Mouse (Mus musculus): ENCODE data around the gene D10Wsu102e. TPM values are rescaled to one million over a fixed set of nuclear protein-coding genes. Genes with fewer than 3 reads are reported as not detected.
A peak's percentile ranks its signal among the peaks of the same experiment; 100 is the strongest.

Gene D10Wsu102e
- total and polyA plus RNA-seq, 2 experiments from 2014 or later, result 0.59 to 2.4 TPM

DNA sequence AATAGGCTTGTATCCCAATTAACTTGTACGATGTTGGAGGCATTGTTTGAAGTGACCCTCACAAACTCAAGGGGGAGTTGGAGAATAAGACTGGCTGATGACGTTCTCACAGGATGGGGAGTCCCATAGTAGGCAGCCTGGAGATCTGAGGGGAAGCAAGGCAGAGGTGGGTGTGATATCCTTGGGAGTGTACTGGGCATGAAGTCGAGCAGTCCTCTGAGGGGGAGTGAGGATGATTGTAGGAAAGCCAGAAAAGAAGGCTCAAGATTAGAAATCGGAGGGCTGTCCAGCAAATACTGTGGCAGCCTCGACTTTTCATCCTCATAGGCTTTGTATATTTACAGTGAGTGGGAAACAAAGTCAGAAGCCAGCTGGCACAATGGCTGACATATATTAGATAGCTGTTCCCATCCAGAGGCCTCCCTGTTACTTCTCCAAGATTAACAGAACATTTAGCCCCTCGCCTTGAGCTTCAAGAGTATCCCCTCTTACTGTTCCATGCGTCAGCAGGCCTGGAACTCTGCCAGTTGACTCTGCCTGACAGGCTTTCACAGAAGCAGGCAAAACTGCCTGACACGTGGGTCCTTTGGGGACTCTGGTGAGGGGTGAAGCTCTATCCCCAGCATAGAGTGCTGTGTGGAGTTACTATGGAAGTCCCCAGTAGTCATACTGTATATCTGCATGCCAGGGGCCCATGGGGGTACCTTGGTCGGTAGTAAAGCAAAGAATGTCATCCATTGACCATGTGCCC lies 18.2 kb downstream of the D10Wsu102e start:
- no peak for TF ChIP-seq CTCF (IDR thresholded peaks at IDR 0.05)
- H3K9me3 ChIP-seq (ENCODE audit: low read length), result no peaks in the 10 kb centered on the region
- no peaks in the 10 kb centered on the region for H3K27me3 ChIP-seq (ENCODE audit: insufficient read depth, low read length)
- ATAC-seq (ENCODE audit: low FRiP score), result no peak
- H3K27ac ChIP-seq (ENCODE audit: low read depth, low read length), result no peak overlapping the region
- no peaks in the 10 kb centered on the region for H3K4me1 ChIP-seq (ENCODE audit: insufficient read depth, low read length)
- H3K36me3 ChIP-seq (ENCODE audit: insufficient read depth, low read length), result peaks cover 10% of the 10 kb centered on the region
- H3K4me2 ChIP-seq (ENCODE audit: low read depth, low read length, poor library complexity, severe bottlenecking), result no peak overlapping the region
- no peak overlapping the region for H3K4me3 ChIP-seq (ENCODE audit: low read depth, low read length)
- peak; percentile 61 for DNase-seq (ENCODE audit: low spot score)
- WGBS, result 81% methylated on average over 9 of the region's 9 CpGs
- no peak overlapping the region for H3K9ac ChIP-seq (replicated peaks; ENCODE audit: low read length, poor library complexity, severe bottlenecking)

DNA sequence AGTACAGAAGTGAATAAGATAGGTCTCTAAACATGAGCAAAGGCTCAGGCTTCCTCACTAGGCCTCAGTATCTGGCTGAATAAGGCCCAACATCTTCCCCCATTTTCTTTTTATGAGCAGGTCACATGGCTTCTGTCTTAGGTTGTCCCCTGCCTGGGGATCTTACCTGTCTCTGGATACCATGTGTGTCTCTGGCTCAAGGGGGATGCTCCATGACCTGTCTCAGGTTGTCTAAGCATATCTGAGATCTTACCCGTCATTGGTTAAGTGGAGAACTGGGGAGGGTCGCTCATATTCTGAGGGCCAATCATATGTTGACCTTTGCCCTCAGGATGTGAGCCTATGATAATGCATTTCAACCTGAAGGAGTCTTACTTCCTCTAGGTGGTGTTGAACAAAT lies 20.5 kb downstream of the D10Wsu102e start:
- Histone ChIP-seq H3K27me3 (ENCODE audit: insufficient read depth, low read length) (no peaks in the 10 kb centered on the region), H3K27ac (ENCODE audit: low read depth, low read length) (no peak overlapping the region), H3K9ac (replicated peaks; ENCODE audit: low read length, poor library complexity, severe bottlenecking) (no peak overlapping the region), H3K9me3 (ENCODE audit: low read length) (no peaks in the 10 kb centered on the region), H3K4me3 (ENCODE audit: low read depth, low read length) (no peak overlapping the region), H3K36me3 (ENCODE audit: insufficient read depth, low read length) (no peaks in the 10 kb centered on the region; the same call in 1 of the 2 replicates), H3K4me2 (ENCODE audit: low read depth, low read length, poor library complexity, severe bottlenecking) (no peak overlapping the region), H3K4me1 (ENCODE audit: insufficient read depth, low read length) (no peaks in the 10 kb centered on the region)
- ATAC-seq (ENCODE audit: low FRiP score) (no peak), DNase-seq (ENCODE audit: low spot score) (no peak)
- WGBS, result 97% methylated on average over 2 of the region's 2 CpGs
- no peak for TF ChIP-seq CTCF (IDR thresholded peaks at IDR 0.05)

- H3K4me2 ChIP-seq (ENCODE audit: low read depth, low read length, poor library complexity, severe bottlenecking), result no peak overlapping the region
- TF ChIP-seq CTCF (IDR thresholded peaks at IDR 0.05), result no peak
- ATAC-seq (ENCODE audit: low FRiP score) (no peak), DNase-seq (ENCODE audit: low spot score) (no peak)
- H3K4me1 ChIP-seq (ENCODE audit: insufficient read depth, low read length), result no peaks in the 10 kb centered on the region
- H3K4me3 ChIP-seq (ENCODE audit: low read depth, low read length), result no peak overlapping the region
- no peak overlapping the region for H3K27ac ChIP-seq (ENCODE audit: low read depth, low read length)
- H3K36me3 ChIP-seq (ENCODE audit: insufficient read depth, low read length), result no peaks in the 10 kb centered on the region; the same call in 1 of the 2 replicates
- H3K27me3 ChIP-seq (ENCODE audit: insufficient read depth, low read length), result no peaks in the 10 kb centered on the region
- 85% methylated on average over 4 of the region's 4 CpGs for WGBS
- no peaks in the 10 kb centered on the region for H3K9me3 ChIP-seq (ENCODE audit: low read length)
- H3K9ac ChIP-seq (replicated peaks; ENCODE audit: low read length, poor library complexity, severe bottlenecking), result no peak overlapping the region
Measured at GRCm38 (mm10) chr10:83382528-83382927, 22.5 kb downstream of the D10Wsu102e start.

DNA sequence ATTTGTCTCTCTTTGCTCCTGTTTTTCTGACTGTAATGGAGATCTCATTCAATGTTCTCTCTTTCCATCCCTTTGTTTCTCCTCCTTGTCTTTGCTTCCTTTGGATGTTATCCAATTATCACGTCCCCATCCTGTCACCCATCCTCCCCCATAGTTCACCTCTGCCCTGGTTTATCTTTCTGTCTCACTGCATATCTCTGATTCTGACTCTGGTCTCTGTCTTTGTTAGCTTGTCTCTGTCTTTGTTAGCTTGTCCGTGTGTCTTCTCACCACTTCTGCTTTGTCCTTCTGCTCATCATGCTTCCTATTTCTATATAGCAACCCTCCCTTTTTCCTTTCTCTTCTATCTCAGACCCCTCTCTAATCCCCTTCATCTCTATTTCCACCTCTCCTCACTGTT lies 23.0 kb downstream of the D10Wsu102e start:
- ATAC-seq (ENCODE audit: low FRiP score), result no peak
- DNase-seq (ENCODE audit: low spot score), result no peak
- Histone ChIP-seq H3K9me3 (ENCODE audit: low read length) (no peaks in the 10 kb centered on the region), H3K4me2 (ENCODE audit: low read depth, low read length, poor library complexity, severe bottlenecking) (no peak overlapping the region), H3K27ac (ENCODE audit: low read depth, low read length) (no peak overlapping the region), H3K27me3 (ENCODE audit: insufficient read depth, low read length) (no peaks in the 10 kb centered on the region), H3K9ac (replicated peaks; ENCODE audit: low read length, poor library complexity, severe bottlenecking) (no peak overlapping the region), H3K36me3 (ENCODE audit: insufficient read depth, low read length) (no peaks in the 10 kb centered on the region; the same call in 1 of the 2 replicates), H3K4me3 (ENCODE audit: low read depth, low read length) (no peak overlapping the region), H3K4me1 (ENCODE audit: insufficient read depth, low read length) (no peaks in the 10 kb centered on the region)
- no peak for TF ChIP-seq CTCF (IDR thresholded peaks at IDR 0.05)
- WGBS, result 72% methylated on average over 2 of the region's 2 CpGs

- Histone ChIP-seq H3K4me2 (ENCODE audit: low read depth, low read length, poor library complexity, severe bottlenecking) (no peak overlapping the region), H3K4me3 (ENCODE audit: low read depth, low read length) (no peak overlapping the region), H3K27me3 (ENCODE audit: insufficient read depth, low read length) (no peaks in the 10 kb centered on the region), H3K36me3 (ENCODE audit: insufficient read depth, low read length) (no peaks in the 10 kb centered on the region; the same call in 1 of the 2 replicates), H3K9me3 (ENCODE audit: low read length) (no peaks in the 10 kb centered on the region), H3K9ac (replicated peaks; ENCODE audit: low read length, poor library complexity, severe bottlenecking) (no peak overlapping the region), H3K4me1 (ENCODE audit: insufficient read depth, low read length) (no peaks in the 10 kb centered on the region), H3K27ac (ENCODE audit: low read depth, low read length) (no peak overlapping the region)
- ATAC-seq (ENCODE audit: low FRiP score), result no peak
- DNase-seq (ENCODE audit: low spot score), result no peak
- 93% methylated on average over 13 of the region's 13 CpGs for WGBS
- no peak for TF ChIP-seq CTCF (IDR thresholded peaks at IDR 0.05)
Measured at GRCm38 (mm10) chr10:83383863-83384262, 23.8 kb downstream of the D10Wsu102e start.

GRCm38 (mm10) chr10:83384456-83385215 lies 24.6 kb downstream of the D10Wsu102e start:
- DNase-seq (ENCODE audit: low spot score) (no peak), ATAC-seq (ENCODE audit: low FRiP score) (no peak)
- H3K27ac ChIP-seq (ENCODE audit: low read depth, low read length), result no peak overlapping the region
- no peaks in the 10 kb centered on the region for H3K4me1 ChIP-seq (ENCODE audit: insufficient read depth, low read length)
- no peak overlapping the region for H3K4me2 ChIP-seq (ENCODE audit: low read depth, low read length, poor library complexity, severe bottlenecking)
- no peaks in the 10 kb centered on the region for H3K27me3 ChIP-seq (ENCODE audit: insufficient read depth, low read length)
- no peaks in the 10 kb centered on the region for H3K9me3 ChIP-seq (ENCODE audit: low read length)
- H3K4me3 ChIP-seq (ENCODE audit: low read depth, low read length), result no peak overlapping the region
- WGBS, result 91% methylated on average over 8 of the region's 8 CpGs
- TF ChIP-seq CTCF (IDR thresholded peaks at IDR 0.05), result no peak
- H3K9ac ChIP-seq (replicated peaks; ENCODE audit: low read length, poor library complexity, severe bottlenecking), result no peak overlapping the region
- H3K36me3 ChIP-seq (ENCODE audit: insufficient read depth, low read length), result no peaks in the 10 kb centered on the region; the same call in 1 of the 2 replicates

Measured in midbrain, postnatal 0 days (tissue).